Mouse (Mus musculus) large intestine, adult 2 months (tissue): ENCODE measurements around the gene Efna2. TPM values are rescaled to one million over a fixed set of nuclear protein-coding genes. Genes with fewer than 3 reads are reported as not detected.
A peak's percentile ranks its signal among the peaks of the same experiment; 100 is the strongest.

Experiments
- DNase-seq: peaks from one replicate; pipeline ENCODE4 v3.0.0-alpha.2; 2012; ENCODE audit warnings: low read depth, low spot score
- WGBS: fragments of 180-500 bp; shearing (Covaris S2); methylation state at CpG from one replicate; pipeline ENCODE4 v1.1.7; 2018; 5-methylcytosine and 5-hydroxymethylcytosine counted together
- polyA plus RNA-seq: library from polyadenylated mRNA; depleted of rRNA; stranded (reverse); fragments of >200 nt; gene quantifications from 2 replicates; pipeline ENCODE4 v1.2.3, GENCODE M21; 2012

The Efna2 gene
- polyA plus RNA-seq, 1 experiment, result 1.1 TPM

- no peak for DNase-seq
- WGBS, result under 1% methylated on average over 29 of the region's 29 CpGs
Measured at GRCm38 (mm10) chr10:80141243-80141642, 38.0 kb upstream of the Efna2 start.

- under 1% methylated on average over 43 of the region's 43 CpGs for WGBS
- DNase-seq, result peak; percentile 97
Measured at GRCm38 (mm10) chr10:80141786-80142529, 37.3 kb upstream of the Efna2 start.

GRCm38 (mm10) chr10:80142530-80142925, 36.8 kb upstream of the Efna2 start:
- WGBS, result 1% methylated on average over 15 of the region's 15 CpGs
- DNase-seq, result no peak

- WGBS, result 86% methylated on average over 7 of the region's 7 CpGs
- no peak for DNase-seq
Measured at GRCm38 (mm10) chr10:80143664-80144063, 35.6 kb upstream of the Efna2 start.

GRCm38 (mm10) chr10:80144159-80144558, 35.1 kb upstream of the Efna2 start:
- DNase-seq, result no peak
- 84% methylated on average over 12 of the region's 12 CpGs for WGBS

GRCm38 (mm10) chr10:80144864-80145838, 34.1 kb upstream of the Efna2 start:
- no peak for DNase-seq
- 58% methylated on average over 20 of the region's 20 CpGs for WGBS

GRCm38 (mm10) chr10:80145896-80146295, 33.4 kb upstream of the Efna2 start:
- 19% methylated on average over 6 of the region's 6 CpGs for WGBS
- DNase-seq, result no peak

GRCm38 (mm10) chr10:80146568-80147011, 32.7 kb upstream of the Efna2 start:
- DNase-seq, result no peak
- WGBS, result 39% methylated on average over 4 of the region's 4 CpGs

GRCm38 (mm10) chr10:80147146-80147718, 32.0 kb upstream of the Efna2 start:
- DNase-seq, result no peak
- WGBS, result 38% methylated on average over 5 of the region's 5 CpGs

GRCm38 (mm10) chr10:80147719-80148601, 31.3 kb upstream of the Efna2 start, which contains the start of gene Midn:
TSS of gene Midn (plus strand) at chr10:80148272.
- DNase-seq, result no peak
- 1% methylated on average over 39 of the region's 42 CpGs for WGBS

GRCm38 (mm10) chr10:80148610-80149290, 30.5 kb upstream of the Efna2 start:
- WGBS, result under 1% methylated on average over 57 of the region's 57 CpGs
- DNase-seq, result no peak

- no peak for DNase-seq
- WGBS, result under 1% methylated on average over 88 of the region's 88 CpGs
Measured at GRCm38 (mm10) chr10:80149291-80150225, 29.7 kb upstream of the Efna2 start.

- no peak for DNase-seq
Measured at GRCm38 (mm10) chr10:80150226-80151210, 28.8 kb upstream of the Efna2 start.

GRCm38 (mm10) chr10:80151211-80152034, 27.9 kb upstream of the Efna2 start:
- 2% methylated on average over 26 of the region's 26 CpGs for WGBS

More at GRCm38 (mm10) chr10:80150226-80151210, 28.8 kb upstream of the Efna2 start:
- 2% methylated on average over 55 of the region's 71 CpGs for WGBS

GRCm38 (mm10) chr10:80152071-80152872, 27.0 kb upstream of the Efna2 start:
- no peak for DNase-seq
- 19% methylated on average over 15 of the region's 15 CpGs for WGBS

More at GRCm38 (mm10) chr10:80151211-80152034, 27.9 kb upstream of the Efna2 start:
- no peak for DNase-seq
